Mouse (Mus musculus): Measurements from ENCODE around the gene Mettl7a3. TPM values are rescaled to one million over a fixed set of nuclear protein-coding genes. Genes with fewer than 3 reads are reported as not detected.
"Not testable (repeated sequence)": the region's sequence is repeated elsewhere in the genome, so short reads cannot be mapped to it uniquely, and the experiment has no call there.

Gene Mettl7a3
- total and polyA plus RNA-seq, 3 experiments, result 0.12 to 0.70 TPM; not detected in 1

DNA sequence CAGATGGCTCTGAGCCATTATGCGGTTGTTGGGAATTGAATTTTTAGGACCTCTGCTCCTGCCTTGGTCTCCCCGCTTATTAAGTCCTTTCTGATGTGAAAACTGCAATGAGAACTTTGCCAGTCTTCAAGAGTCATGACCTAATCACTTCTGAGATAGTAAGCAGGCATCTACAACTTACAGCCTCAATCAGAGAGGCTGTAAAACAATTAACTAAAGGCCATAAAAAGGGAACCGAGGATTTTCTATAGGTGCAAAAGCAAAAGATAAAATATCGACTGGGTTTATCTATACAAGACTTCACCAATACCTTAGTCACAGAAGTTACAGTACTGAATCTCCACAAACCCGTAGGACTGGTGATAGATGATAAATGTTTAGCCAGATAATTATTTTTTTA is 21.1 kb downstream of the Mettl7a3 start:
- Histone ChIP-seq H3K36me3 (ENCODE audit: control insufficient read depth in 1 of 2, insufficient read depth in 2 of 2, low read length in 2 of 2) (no peaks in the 10 kb centered on the region), H3K9ac (ENCODE audit: control insufficient read depth, low read depth, low read length, poor library complexity, severe bottlenecking) (no peak overlapping the region)

DNA sequence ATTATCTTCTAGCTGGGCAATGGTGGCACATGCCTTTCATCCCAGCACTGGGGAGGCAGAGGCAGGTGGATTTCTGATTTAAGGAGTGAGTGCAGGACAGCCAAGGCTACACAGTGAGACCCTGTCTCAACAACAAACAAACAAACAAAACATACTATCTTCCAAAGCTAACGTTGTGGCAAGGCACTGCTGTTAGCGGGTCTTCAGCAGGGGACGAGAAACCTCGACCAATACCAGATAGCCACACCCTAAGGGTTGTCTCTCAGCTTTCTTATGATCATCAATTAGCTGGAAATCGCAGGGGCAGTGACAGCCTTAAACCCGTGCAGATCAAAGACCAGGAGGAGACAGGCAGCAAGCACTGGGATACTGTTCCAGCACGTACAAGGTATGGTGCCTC is 29.5 kb downstream of the Mettl7a3 start, which contains the start of gene Higd1c:
Gene Higd1c (plus strand): TSS at position 301 of the 400 bp plus-strand sequence.
- Histone ChIP-seq H3K36me3 (ENCODE audit: control insufficient read depth in 1 of 2, insufficient read depth in 2 of 2, low read length in 2 of 2) (no peaks in the 10 kb centered on the region), H3K27ac (ENCODE audit: control insufficient read depth, low read depth, low read length) (no peak within 1 kb of the TSS), H3K4me1 (ENCODE audit: control insufficient read depth in 1 of 2, insufficient read depth in 2 of 2, low read length in 2 of 2) (no peaks in the 10 kb centered on the region), H3K79me2 (ENCODE audit: control insufficient read depth, insufficient read depth, low read length, poor library complexity) (no peaks in the 10 kb centered on the region), H3K9me3 (replicated peaks; ENCODE audit: insufficient read depth, low read length) (no peaks in the 10 kb centered on the region), H3K4me3 (ENCODE audit: control insufficient read depth in 1 of 2, insufficient read depth in 1 of 2, low read depth in 2 of 2, low read length in 2 of 2) (no peak within 1 kb of the TSS), H3K9ac (ENCODE audit: control insufficient read depth, low read depth, low read length, poor library complexity, severe bottlenecking) (no peak within 1 kb of the TSS), H3K27me3 (ENCODE audit: control insufficient read depth in 1 of 2, insufficient read depth in 2 of 2, low read length in 2 of 2) (peaks cover 16 to 23% of the 10 kb centered on the region in 2 experiments)
- TF ChIP-seq TAL1 (IDR thresholded peaks at IDR 0.05; ENCODE audit: low read length), result no peak
- TF ChIP-seq GABPA (IDR thresholded peaks at IDR 0.05; ENCODE audit: low read depth, low read length), result no peak
- TF ChIP-seq SIN3A (IDR thresholded peaks at IDR 0.05; ENCODE audit: low read length), result no peak
- no peak for TF ChIP-seq ZC3H11A (IDR thresholded peaks at IDR 0.05; ENCODE audit: low read depth, low read length)
- no peak for DNase-seq (ENCODE audit: low read depth, low spot score)

More for the DNA sequence above, 21.1 kb downstream of the Mettl7a3 start:
- no peak overlapping the region for H3K27ac ChIP-seq (ENCODE audit: control insufficient read depth, low read depth, low read length)
- H3K4me3 ChIP-seq (ENCODE audit: control insufficient read depth in 1 of 2, insufficient read depth in 1 of 2, low read depth in 2 of 2, low read length in 2 of 2), result no peak overlapping the region
- TF ChIP-seq ELF1 (IDR thresholded peaks at IDR 0.05; ENCODE audit: low read depth, low read length) (no peak), NRF1 (IDR thresholded peaks at IDR 0.05; ENCODE audit: insufficient read depth, low read depth, low read length, poor library complexity, severe bottlenecking) (no peak), POLR2A (IDR thresholded peaks at IDR 0.05; ENCODE audit: control insufficient read depth in 1 of 2, insufficient read depth in 1 of 2, low read depth in 1 of 2, low read length in 2 of 2, poor library complexity in 1 of 2) (no peak), POLR2AphosphoS2 (IDR thresholded peaks at IDR 0.05; ENCODE audit: low read length) (no peak), MEF2A (IDR thresholded peaks at IDR 0.05; ENCODE audit: extremely low read depth, insufficient replicate concordance, low read depth, low read length, poor library complexity, severe bottlenecking) (no peak), USF2 (IDR thresholded peaks at IDR 0.05; ENCODE audit: borderline replicate concordance in 1 of 2, insufficient read depth in 1 of 2, low read depth in 1 of 2, low read length in 2 of 2) (no peak), RAD21 (IDR thresholded peaks at IDR 0.05; ENCODE audit: low read depth, low read length) (no peak), POLR2AphosphoS5 (IDR thresholded peaks at IDR 0.05; ENCODE audit: borderline replicate concordance, low read depth, low read length) (no peak), KAT2A (conservative IDR thresholded peaks at IDR 0.05; ENCODE audit: low read depth, low read length) (no peak), ZC3H11A (IDR thresholded peaks at IDR 0.05; ENCODE audit: low read depth, low read length) (no peak), CHD1 (IDR thresholded peaks at IDR 0.05; ENCODE audit: low read depth, low read length) (no peak), E2F4 (IDR thresholded peaks at IDR 0.05; ENCODE audit: borderline replicate concordance, low read depth, low read length) (no peak), CTCF (IDR thresholded peaks at IDR 0.05 in 2 of 3, conservative IDR thresholded peaks at IDR 0.05 in 1 of 3; ENCODE audit: control insufficient read depth in 1 of 3, insufficient read depth in 1 of 3, low read depth in 2 of 3, low read length in 3 of 3, poor library complexity in 1 of 3, severe bottlenecking in 1 of 3) (no peak), HCFC1 (IDR thresholded peaks at IDR 0.05; ENCODE audit: low read depth, low read length) (no peak), MXI1 (IDR thresholded peaks at IDR 0.05; ENCODE audit: low read depth, low read length) (no peak), EP300 (IDR thresholded peaks at IDR 0.05; ENCODE audit: low read depth in 1 of 2, low read length in 2 of 2) (no peak), MAFK (IDR thresholded peaks at IDR 0.05; ENCODE audit: borderline replicate concordance, low read depth, low read length) (no peak), MAX (IDR thresholded peaks at IDR 0.05; ENCODE audit: low read length) (no peak), TCF12 (IDR thresholded peaks at IDR 0.05; ENCODE audit: low read depth, low read length) (no peak)
- peaks cover 10 to 21% of the 10 kb centered on the region in 2 experiments for H3K27me3 ChIP-seq (ENCODE audit: control insufficient read depth in 1 of 2, insufficient read depth in 2 of 2, low read length in 2 of 2)
- H3K79me2 ChIP-seq (ENCODE audit: control insufficient read depth, insufficient read depth, low read length, poor library complexity), result no peaks in the 10 kb centered on the region
- H3K4me1 ChIP-seq (ENCODE audit: control insufficient read depth in 1 of 2, insufficient read depth in 2 of 2, low read length in 2 of 2), result no peaks in the 10 kb centered on the region
- no peak for DNase-seq (ENCODE audit: low read depth, low spot score)
- H3K9me3 ChIP-seq (replicated peaks; ENCODE audit: insufficient read depth, low read length), result no peaks in the 10 kb centered on the region

DNA sequence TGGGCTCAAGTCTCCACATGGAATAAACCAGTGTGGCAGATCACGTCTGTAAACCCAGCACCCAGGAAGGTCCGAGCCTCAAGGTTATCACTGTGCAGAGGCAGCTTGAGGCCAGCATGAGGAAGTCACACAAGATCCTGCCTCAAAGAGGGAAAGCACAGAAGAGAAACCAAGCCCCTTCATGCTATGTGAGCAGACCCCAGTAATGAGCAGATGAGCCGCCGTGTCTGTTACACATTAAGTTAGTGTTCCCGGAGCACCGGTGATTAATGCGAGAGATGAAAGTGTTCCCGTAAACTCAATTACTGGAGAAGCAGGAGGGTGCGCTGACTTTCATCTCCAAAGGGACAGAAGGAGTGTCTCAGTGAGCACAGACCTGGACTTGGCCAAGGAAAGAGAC is 31.2 kb downstream of the Mettl7a3 start:
- H3K9me3 ChIP-seq (replicated peaks; ENCODE audit: insufficient read depth, low read length); H3K4me1 ChIP-seq (ENCODE audit: control insufficient read depth in 1 of 2, insufficient read depth in 2 of 2, low read length in 2 of 2); H3K36me3 ChIP-seq (ENCODE audit: control insufficient read depth in 1 of 2, insufficient read depth in 2 of 2, low read length in 2 of 2); H3K27ac ChIP-seq (ENCODE audit: control insufficient read depth, low read depth, low read length); DNase-seq (ENCODE audit: low read depth, low spot score); H3K9ac ChIP-seq (ENCODE audit: control insufficient read depth, low read depth, low read length, poor library complexity, severe bottlenecking); H3K79me2 ChIP-seq (ENCODE audit: control insufficient read depth, insufficient read depth, low read length, poor library complexity); H3K4me3 ChIP-seq (ENCODE audit: control insufficient read depth in 1 of 2, insufficient read depth in 1 of 2, low read depth in 2 of 2, low read length in 2 of 2): not testable (repeated sequence)
- H3K27me3 ChIP-seq (ENCODE audit: control insufficient read depth in 1 of 2, insufficient read depth in 2 of 2, low read length in 2 of 2), result peaks cover 11 to 18% of the 10 kb centered on the region in 2 experiments

All from MEL (cell line).